Comparison of ENCODE assay signal across 8 mouse cellular contexts in genomic region chr5:118515280-118515721, GRCm38 (mm10). TPM values are rescaled to one million over a fixed set of nuclear protein-coding genes. Genes with fewer than 3 reads are reported as not detected.
DNase-seq lines count a peak whose midpoint lies in the region; ATAC-seq lines count a peak whose summit lies in the region.

No protein-coding gene starts in this region.

- H3K27me3 ChIP-seq in heart, embryonic 10.5 days (ENCODE audit: insufficient read depth, poor library complexity, severe bottlenecking), result peaks cover 14% of the 10 kb centered on the region; the same call in 1 of the 2 replicates
- H3K27me3 ChIP-seq in heart, embryonic 15.5 days, result 0 out of 2 replicates have a peak, but pooled peaks cover 2% of the 10 kb centered on the region

- H3K27ac ChIP-seq in heart, embryonic 10.5 days, result peak overlapping the region; percentile 42; the same call in 1 of the 2 replicates
- peak overlapping the region; percentile 69 for H3K27ac ChIP-seq in heart, embryonic 15.5 days

- H3K4me1 ChIP-seq in heart, embryonic 10.5 days, result peaks cover 62% of the 10 kb centered on the region
- peaks cover 27% of the 10 kb centered on the region for H3K4me1 ChIP-seq in heart, embryonic 15.5 days (replicated peaks)

- peak overlapping the region; percentile 32 for H3K4me3 ChIP-seq in heart, embryonic 10.5 days
- H3K4me3 ChIP-seq in heart, embryonic 15.5 days, result no peak overlapping the region

- ATAC-seq in heart, embryonic 15.5 days (replicated peaks; ENCODE audit: insufficient number of reproducible peaks, insufficient read depth, low FRiP score, low read depth), result peak; percentile 50

- no peak overlapping the region for H3K9ac ChIP-seq in heart, embryonic 15.5 days

- no peaks in the 10 kb centered on the region for H3K36me3 ChIP-seq in heart, embryonic 10.5 days
- H3K36me3 ChIP-seq in heart, embryonic 15.5 days, result no peaks in the 10 kb centered on the region

- WGBS in heart, embryonic 10.5 days, result 25% methylated on average over 11 of the region's 11 CpGs
- 21% methylated on average over 11 of the region's 11 CpGs for WGBS in heart, embryonic 15.5 days

- peak overlapping the region; percentile 79 for H3K4me2 ChIP-seq in heart, embryonic 15.5 days

- H3K9me3 ChIP-seq in heart, embryonic 10.5 days, result no peaks in the 10 kb centered on the region
- H3K9me3 ChIP-seq in heart, embryonic 15.5 days (replicated peaks), result no peaks in the 10 kb centered on the region

- DNase-seq in heart, embryonic 10.5 days (ENCODE audit: low spot score), result no peak
- no peak for DNase-seq in heart, adult 8-10 months (ENCODE audit: low spot score)
- DNase-seq in brain, adult 2 months (ENCODE audit: low read depth, low spot score), result peak; percentile 89
- DNase-seq in layer of hippocampus, postnatal 14 days (ENCODE audit: low spot score in 2 of 2), result peak; percentile 20 to 56
- peak; percentile 85 to 92 for DNase-seq in right cerebral cortex, postnatal 10 days (ENCODE audit: low spot score in 2 of 2)
- DNase-seq in testis, postnatal 14 days (ENCODE audit: low spot score), result no peak
- no peak for DNase-seq in urinary bladder, postnatal 36 days (ENCODE audit: low spot score in 2 of 2)

RNA-seq across cellular contexts. Expression of gene Med13l, which starts 45.2 kb away (rescaled TPM):
- polyA plus RNA-seq in heart, embryonic 10.5 days (2016; fragmentation: Nextera tagmentation; extraction: Ambion mirVana), result 9.0 and 10.0 TPM in 2 replicates
- 10 to 100 TPM; 22.2 to 35.0 (median 32.5) TPM for total RNA-seq in heart, adult 8-10 months (2022)
- 6.1 and 8.2 TPM in 2 replicates for polyA plus RNA-seq in heart, embryonic 15.5 days (2015; fragmentation: Nextera tagmentation; extraction: Ambion mirVana)
- 10 to 100 TPM; 74.8 to 75.7 TPM for total RNA-seq in layer of hippocampus, postnatal 14 days (2021)

Comparison
In these comparisons a context has a peak if more than half of its experiments do, and no peak if none do; other contexts are left out.
1. DNase-seq: peak in brain, adult 2 months (single experiment), layer of hippocampus, postnatal 14 days (2 of 2) and right cerebral cortex, postnatal 10 days (2 of 2); none in heart, embryonic 10.5 days (single experiment), heart, adult 8-10 months (single experiment), testis, postnatal 14 days (single experiment) and urinary bladder, postnatal 36 days (0 of 2).